Mouse (Mus musculus) heart, adult 8-10 months (tissue): ENCODE measurements around the gene Dcaf6. TPM values are rescaled to one million over a fixed set of nuclear protein-coding genes. Genes with fewer than 3 reads are reported as not detected.

Experiments used
- DNase-seq: peaks from one replicate; pipeline ENCODE4 v3.0.0; 2022; ENCODE audit warnings: low spot score
- total RNA-seq, 4 experiments: library from RNA; stranded (reverse); gene quantifications; 2 replicates each; pipeline ENCODE4 v1.2.4; 2022

Gene Dcaf6
- total RNA-seq, 4 experiments from 2014 or later, result 103 to 113 (median 109) TPM

DNA sequence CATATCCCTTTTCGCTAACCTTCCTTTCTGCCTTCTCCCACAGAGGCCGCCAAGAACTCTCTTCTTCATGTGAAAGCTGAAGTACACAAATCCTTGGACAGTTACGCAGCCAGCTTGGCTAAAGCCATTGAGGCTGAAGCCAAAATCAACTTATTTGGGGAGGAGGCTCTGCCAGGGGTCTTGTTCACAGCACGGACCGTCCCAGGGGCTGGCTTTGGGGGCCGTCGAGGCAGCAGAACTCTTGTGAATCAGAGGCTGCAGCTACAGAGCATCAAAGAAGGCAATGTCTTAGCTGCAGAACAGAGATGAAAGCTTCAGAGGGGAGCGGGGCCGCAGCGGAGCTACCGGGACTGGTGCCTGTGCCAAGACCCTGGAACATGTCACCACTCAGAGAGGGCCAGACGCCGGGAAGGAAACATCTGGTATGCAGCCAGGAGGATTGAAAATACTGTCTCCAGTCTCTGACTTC is 138.8 kb downstream of the Dcaf6 start:
- DNase-seq, result peak; percentile 55

DNA sequence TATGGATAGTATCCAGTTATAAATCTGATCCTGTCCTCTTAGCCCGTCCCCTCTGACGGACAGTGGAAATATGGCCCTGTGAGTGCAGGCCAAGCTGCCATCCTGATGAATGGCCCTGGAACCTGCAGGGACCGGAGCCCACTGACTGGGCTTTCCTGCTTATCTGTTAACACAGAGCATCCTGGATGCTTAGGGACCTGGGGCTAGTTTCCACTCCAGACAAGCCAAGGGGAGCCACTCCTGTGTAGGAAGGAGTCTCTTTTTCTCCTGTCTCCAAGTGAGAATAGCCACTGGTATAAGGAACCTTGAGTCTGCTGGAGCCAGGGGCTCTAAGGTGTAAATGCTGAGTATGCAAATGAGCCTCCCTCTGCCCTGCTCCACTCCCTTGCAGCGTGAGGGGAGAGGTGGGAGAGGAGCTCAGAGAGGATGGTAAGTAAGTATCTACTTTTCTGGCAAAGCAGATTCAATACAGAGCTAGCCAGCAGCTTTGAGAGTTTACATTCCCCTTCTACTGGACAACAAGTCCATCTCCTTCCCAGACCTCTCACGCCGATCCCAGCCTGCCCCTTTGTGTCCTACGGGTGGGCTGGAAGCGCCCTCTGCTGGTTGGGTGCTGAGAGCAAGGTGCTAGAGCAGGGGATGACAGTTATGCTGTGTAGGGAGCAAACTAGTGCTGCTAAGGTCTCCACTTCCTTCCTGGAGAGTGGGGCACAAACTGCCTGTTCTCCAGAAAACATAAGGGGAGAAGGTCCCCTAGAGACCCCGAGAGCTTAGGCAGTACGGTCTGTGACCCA is 139.9 kb downstream of the Dcaf6 start:
- DNase-seq, result peak; percentile 73

DNA sequence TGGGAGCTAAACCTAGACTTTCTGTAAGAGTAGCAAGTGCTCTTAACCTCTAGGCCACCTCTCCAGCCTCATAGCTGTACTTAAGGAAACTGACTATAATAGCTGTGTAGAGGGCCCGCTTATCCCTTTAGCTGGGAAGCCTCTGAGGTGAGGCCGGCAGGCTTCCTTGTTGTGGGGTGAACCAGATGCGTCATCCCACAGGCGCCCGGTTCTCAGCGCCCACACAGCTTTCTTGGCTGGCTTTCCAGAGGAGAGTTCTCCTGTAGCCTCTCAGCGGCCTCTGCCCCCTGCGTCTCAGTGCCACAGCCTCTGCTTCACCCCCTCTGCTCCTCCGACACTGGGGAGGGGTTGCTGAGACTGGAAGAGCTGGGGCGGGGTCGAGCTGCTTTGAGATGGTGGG is 143.9 kb downstream of the Dcaf6 start:
- DNase-seq, result no peak

DNA sequence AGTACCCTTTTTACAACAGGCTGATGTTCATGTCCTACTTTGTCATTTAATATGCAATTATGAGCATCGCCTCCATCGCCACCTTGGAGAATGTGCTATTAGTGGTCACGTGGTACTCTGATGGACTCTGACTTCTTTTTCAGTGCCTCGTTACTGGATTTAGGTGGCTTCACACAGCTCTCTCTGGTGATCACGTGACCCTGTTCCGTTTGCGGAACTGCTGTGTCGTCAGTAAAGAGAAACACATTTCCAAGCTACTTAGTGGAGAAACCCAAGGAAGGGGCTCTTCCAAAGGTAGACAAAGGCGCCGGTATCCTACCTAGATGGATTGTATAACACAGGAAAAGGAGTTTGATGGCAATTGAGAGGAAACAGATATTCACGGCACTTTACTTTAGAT is 152.1 kb downstream of the Dcaf6 start:
- DNase-seq, result no peak

DNA sequence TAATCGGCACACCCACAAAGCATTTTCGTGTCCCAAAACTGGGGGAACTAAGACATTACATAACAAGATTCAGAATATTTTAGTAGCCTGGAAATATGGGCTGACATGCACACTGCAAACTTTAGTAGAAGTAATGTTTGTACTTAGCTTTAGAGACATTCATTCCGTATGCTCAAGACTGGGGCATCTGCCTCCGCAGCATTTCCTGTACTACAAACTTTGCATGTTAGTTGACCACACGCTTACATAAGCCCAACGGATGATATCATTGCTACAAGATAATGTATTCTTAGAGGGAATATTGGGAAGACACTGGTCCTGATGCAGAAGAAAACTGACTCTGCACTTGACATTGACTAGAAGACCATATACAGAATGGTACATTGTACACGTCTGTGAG is 155.9 kb downstream of the Dcaf6 start:
- DNase-seq, result no peak

DNA sequence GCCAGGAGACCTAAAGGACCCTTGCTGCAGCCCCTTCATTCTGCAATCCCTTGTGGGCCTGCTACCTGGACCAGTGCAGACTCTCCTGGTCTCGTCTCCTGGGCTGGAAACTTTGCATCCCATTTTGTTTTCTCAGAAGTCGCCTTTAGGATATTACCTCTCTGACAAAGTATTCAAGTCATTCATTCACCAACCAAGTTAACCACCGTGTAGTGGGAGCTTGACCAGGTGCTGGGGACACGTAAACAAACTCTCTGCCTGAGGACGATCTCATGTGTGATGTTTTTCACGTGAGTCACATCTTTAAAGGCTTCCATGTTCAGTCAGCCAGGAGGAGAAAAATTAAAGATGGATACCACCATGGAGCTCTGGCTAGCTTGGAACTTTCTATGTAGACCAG is 157.1 kb downstream of the Dcaf6 start:
- DNase-seq, result no peak

DNA sequence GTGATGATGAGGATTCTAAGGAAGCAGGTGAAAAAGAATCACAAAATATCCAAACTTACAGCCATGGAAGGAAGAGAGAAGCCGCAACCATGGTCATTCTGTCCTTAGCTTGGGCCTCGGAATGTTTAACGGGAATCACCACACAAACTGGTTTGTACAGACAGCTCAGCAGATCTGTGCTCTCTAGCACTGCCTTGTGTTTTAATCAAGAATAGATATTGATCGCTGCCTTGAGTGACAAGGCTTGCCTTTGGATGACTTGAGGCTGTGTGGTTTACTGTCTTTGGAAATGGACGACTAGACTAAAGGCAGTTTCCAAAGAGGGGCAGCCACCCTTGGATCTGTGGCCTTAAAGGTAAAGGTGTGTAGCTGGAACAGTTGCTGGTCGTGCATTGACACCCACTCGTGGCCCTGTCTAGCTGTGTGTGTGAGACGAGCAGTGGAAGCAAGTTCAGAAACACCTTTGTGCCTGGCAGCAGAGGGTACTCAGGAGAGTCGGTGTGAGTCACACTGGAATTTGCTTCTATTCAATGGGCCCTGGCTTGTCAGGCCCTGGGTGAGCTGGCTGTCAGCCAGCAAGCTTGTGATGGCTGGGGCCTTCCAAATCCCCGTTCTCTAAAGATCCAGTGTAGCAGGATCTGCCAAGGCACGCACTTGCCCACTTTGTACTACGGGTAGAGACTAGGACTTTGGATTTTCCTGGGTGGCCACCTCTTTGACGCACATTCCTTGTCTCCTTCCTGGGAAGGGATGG is 157.6 kb downstream of the Dcaf6 start:
- no peak for DNase-seq

DNA sequence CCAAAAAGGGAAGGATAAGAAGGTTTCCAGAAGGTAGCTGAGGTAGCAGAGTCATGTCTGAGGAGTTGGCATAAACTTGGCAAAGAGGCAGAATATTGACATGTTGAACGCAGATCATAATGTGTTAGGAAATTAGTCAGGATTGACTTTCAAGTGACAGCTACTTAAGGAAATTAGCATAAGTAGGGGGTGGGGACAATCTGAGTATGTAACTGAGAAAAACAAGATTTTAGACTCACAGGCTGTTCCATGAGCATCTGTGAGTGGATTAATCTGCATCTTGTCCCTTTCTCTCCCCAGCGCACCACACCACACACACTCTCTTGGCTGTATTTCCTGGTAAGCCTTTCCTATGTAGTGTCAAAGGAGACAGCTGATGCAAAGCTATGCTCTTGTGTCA is 158.7 kb downstream of the Dcaf6 start:
- no peak for DNase-seq

DNA sequence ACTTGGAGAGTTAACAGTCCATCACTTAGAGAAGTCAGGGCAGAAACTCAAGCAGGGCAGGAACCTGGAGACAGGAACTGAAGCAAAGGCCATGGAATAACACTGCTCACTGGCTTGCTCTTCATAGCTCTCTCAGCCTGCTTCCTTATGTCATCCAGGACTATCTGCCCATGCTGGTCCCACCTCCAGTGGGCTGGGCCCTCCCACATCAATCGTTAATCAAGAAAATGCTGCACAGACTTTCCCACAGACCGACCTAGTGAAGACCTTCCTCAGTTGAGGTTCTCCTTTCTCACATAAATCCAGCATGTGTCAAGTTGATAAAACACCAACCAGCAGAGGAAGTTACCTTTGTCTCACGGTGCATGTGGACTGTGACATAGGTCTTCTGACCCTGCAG is 159.2 kb downstream of the Dcaf6 start:
- no peak for DNase-seq

DNA sequence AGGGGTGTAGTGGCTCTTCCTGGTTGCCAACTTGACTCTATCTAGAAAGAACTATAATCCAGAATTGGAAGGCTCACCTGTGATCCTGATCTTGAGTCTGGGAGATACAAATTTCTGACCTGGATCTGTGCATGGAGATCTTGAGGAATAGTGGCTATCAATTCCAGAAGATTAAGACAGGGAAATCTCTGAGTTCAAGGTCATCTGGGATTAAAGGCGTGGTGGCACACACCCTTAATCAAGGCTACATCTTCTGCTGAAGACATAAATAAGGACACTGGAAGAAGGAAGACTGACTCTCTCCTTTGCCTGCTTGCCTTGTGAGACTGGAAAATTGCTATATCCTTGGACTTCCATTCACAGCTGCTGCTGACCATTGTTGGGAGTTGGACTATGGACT is 164.8 kb downstream of the Dcaf6 start, which contains the start of gene Gpr161:
Gene Gpr161 (plus strand): TSS at position 301 of the 400 bp plus-strand sequence.
- no peak for DNase-seq

DNA sequence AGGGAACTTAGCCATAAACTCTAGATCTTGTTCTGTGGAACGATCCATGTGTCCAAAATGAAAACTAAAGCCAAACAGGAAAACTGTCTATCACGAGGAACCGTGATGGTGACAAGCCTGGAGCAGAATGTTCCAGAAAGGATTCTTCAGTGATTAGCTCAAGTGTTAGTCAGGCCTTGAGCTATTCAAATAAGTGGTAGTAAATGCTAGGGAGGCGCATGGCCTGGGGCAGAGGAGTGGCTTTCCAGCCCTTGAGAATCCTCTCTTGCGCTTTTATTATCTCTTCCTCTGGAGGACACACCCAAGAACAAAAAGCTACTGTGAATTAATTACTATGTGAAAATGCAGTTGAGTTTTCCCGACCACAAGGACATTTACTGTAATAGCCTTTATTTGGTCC is 168.7 kb downstream of the Dcaf6 start:
- DNase-seq, result peak; percentile 27

DNA sequence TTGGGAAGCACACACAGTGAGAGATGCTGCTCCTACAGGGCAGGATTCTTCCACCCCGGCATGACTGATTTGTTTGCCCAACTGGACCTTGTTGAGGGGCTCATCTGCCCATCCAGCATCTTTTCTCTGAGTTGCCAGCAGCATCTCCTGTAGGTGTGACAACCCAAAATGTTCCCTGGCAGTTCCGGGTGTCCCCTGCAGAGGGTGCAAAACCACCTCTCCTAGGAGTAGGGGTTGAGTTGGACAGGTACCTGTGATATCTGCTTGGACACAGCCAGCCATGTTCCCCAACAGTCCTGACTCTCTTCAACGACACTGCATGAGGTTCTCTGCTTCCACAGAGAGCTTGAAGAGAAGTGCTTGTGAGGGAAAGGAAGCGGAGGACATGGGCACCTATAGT is 170.4 kb downstream of the Dcaf6 start:
- no peak for DNase-seq

DNA sequence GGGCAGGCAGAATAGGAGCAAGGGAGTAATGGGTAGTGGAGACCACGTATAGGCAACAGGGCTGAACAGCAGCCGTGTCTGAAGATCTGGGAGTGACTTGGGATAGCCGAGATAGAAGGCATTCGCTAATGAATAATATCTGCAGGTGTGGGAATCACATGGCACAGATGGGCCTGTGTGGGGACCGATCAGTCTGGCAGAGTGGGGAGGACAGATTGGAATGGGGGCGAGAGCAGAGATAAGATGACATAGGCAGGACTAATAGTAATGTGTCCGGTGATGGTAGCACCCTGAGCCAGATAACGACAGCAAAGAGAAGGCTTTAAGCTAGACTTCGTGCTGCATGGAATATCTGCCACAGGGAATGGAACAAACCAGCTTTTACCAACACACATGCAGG is 172.1 kb downstream of the Dcaf6 start:
- DNase-seq, result no peak

DNA sequence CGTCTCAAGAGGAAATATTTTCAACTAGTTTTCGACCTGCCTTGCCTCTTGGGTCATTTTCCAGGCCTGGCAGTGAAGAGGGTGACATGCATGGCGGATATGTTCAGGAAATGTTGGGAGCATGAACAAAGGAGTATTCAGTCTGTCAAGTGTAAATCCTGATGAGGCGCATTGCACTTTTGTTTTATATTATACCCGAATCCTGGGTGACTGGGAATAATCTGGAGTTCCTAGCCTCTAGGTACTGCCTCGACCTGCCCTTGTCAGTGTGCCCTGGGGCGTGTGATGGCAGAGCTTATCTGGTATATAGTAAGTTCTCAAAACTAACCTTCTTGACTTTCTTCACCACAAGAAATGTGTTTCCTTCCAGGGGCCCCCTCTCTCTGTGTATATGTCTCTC is 176.2 kb downstream of the Dcaf6 start:
- no peak for DNase-seq

DNA sequence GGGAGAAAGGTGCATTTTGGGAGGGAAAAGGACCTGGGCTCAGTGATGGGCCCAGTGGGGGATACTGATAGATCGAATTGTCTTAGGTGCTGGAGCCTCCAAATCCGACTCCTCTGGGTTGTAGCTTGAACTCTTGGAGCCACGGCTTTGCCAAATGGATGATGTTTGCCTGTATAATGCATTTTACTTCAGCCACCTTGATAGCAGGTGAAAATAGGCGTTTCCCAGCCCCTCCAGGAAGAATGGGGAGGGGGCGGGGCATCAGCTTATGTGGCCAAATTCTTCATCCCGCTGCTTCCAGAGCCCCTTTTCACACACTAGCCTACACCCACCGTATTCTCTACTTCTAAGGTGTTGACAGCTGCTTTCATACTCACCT is 177.3 kb downstream of the Dcaf6 start:
- DNase-seq, result no peak

DNA sequence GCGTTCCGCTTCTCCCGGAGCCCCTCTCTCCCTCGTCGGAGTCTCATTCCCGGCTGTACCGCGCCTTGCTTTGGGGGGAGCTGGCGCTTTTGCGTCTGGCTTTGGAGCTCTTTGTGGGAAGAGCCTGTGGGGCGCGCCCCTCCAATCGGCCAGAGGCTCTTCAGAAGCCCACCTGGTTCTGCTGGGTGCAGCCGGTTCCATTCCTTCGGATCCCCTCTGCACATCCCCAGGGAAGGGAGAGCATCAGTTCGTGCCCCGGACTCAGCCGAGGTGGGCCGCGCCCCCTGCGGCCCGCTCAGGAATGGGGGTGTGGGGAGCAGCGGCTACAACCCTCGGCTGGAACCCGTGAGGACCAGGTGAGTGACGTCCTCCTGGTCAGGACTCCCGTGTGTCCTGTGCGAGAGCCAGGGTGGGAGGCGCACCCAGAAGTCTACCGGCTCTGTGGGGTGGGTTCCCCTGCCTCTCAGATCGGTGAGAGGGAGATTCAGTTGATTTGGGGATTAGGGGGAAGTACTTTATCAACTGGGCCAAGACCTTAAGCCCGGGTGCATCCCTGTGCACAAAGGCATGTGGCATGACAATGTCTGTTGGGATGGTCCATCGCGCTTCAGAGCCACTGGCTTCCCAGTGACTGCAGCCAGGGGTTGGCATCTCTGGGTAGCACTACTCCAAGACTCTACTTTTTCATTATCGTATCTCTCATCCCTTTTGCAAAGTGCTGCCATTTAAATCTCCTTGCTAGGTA is 177.9 kb downstream of the Dcaf6 start:
- no peak for DNase-seq

DNA sequence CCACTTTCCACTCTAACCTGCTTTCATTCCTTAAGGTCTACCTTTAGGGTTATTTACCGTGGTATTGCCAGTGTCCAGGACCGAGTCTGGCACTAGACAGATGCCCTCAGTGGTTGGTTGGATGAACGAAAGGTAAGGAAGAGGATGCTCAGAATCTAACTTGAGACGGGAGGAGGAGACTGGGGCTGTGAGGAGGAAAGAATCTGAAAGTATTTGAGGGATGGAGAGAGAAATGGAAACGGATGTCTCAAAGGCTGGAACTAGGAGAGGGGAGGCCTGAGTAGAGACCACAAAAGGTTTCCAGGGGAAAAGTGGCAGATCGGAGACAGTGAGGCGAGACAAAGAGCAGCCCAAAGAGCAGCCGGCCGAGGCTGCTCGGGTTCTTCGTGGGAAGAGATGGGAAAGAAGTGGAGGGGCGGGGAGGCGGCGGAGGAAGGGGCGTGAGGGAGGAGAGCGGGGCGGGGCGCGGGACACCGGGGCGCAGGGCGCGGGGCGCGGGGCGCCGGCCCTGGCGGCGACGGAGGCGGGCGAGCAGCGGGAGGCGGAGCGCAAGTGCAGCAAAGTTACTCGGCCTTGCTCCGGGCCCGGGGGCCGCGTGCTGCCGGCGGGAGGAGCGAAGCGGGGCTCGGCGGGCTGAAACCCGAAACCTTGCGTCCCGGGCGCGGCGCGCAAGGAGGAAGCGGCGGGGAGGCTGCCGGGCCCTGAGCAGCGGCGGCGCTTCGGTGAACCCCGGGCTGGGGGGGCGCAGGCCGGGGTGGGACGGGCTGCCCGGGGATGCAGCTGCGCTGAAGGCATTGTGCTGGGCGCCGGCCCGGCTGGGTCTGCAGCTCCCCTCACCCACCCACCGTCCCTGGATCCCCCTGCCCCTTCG is 178.7 kb downstream of the Dcaf6 start:
- peak; percentile 47 for DNase-seq

DNA sequence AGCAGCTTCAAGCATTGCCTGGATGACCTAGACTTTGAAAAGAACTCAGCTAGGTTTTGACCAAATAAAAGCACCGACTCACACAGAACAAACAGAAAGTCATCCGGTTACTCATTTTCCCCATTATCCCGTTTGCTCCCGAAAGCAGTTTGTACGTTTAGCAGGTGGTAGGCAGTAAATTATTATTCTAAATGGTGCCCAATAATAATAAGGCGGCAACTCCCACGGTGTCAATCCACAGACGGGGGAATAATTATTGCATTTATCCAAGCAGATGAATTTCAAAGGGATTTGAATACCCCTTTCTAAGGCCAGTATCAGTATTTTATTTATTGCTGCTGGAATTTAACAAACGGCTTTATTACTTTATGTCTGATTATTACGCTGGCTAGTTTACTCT is 179.5 kb downstream of the Dcaf6 start:
- no peak for DNase-seq
